Mouse (Mus musculus) CH12F3 (cell line): ENCODE measurements around the gene Rnf213.

ENCODE experiments used
- in situ Hi-C: fragments of 300-500 bp; cut with MboI; formaldehyde crosslinking; loops from 2 replicates; pipeline ENCODE4 v1.14.3; 2020; ENCODE audit warnings: low sequenced_read_pairs

The Rnf213 gene

GRCm38 (mm10) chr11:119389851-119390270, 3.0 kb upstream of the Rnf213 start:
- in situ Hi-C loops, result no loop called here

GRCm38 (mm10) chr11:119390271-119391231, 2.3 kb upstream of the Rnf213 start:
- in situ Hi-C loops, result no loop called here

GRCm38 (mm10) chr11:119391386-119392000, 1.4 kb upstream of the Rnf213 start:
- in situ Hi-C loops, result no loop called here

GRCm38 (mm10) chr11:119392001-119392614, 792 bp upstream of the Rnf213 start:
- in situ Hi-C loops, result no loop called here

GRCm38 (mm10) chr11:119393483-119393804, 544 bp downstream of the Rnf213 start:
- in situ Hi-C loops, result no loop called here

- in situ Hi-C loops, result no loop called here
These were observed 1.3 kb downstream of the Rnf213 start for GRCm38 (mm10) chr11:119394210-119394609.

DNA sequence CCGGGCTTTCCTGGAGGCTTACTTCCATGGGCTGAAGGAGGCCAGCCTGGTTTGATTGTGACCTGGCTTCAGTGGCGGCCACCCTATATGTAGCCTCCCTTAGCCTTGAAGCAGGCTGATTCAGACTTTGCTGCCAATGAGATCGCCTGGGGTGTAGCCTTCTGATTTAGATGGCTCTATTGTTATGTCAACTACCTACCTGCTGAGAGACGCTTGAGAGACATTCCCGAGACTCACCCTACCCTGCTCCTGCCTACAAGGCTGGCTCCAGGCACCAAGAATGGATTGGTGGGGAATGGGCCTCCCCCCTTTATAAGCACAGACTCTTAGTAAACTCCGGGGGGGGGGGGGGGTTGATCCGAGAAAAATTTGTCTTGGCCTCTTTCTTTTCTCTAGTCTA, 2.5 kb downstream of the Rnf213 start:
- in situ Hi-C loops, result no loop called here

DNA sequence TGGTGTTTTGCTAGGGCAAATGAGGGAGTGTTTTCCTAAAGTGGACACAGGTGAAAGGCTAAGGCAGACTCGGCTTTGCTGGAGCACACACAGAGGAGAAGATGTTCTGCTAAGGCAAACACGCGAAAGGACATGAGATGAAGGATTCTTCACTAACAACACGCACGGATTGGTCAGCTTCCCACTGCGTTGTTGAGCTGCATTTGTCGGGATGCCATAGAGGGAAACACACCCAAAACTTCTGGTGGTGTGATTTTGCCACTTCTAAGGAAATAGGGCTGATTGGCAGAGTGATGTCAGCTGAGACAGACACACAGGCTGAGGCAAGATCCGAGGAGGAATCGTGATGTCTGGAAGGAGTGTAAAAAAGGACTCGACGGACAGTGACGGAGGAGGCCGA, 3.0 kb downstream of the Rnf213 start:
- in situ Hi-C loops, result no loop called here

DNA sequence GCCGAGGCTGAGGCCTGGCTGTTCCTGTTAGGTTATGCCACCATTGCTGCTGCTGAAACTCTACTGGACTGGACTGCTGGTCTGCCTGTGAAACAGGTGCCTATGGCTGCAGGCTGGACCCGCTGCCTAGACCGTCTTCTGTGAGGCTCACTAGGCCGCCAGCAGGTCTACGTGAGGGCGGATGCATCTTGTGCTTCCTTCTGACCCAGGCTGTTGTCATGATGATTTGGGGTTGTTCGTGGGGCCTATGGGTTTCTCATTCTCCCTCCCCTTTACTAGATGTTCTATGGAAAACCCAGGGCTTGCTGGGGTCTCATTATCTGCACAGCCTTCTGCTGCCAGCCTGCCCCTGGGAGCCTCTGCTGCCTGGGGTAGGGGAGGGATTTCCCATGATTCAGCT, 3.6 kb downstream of the Rnf213 start:
- in situ Hi-C loops, result no loop called here

DNA sequence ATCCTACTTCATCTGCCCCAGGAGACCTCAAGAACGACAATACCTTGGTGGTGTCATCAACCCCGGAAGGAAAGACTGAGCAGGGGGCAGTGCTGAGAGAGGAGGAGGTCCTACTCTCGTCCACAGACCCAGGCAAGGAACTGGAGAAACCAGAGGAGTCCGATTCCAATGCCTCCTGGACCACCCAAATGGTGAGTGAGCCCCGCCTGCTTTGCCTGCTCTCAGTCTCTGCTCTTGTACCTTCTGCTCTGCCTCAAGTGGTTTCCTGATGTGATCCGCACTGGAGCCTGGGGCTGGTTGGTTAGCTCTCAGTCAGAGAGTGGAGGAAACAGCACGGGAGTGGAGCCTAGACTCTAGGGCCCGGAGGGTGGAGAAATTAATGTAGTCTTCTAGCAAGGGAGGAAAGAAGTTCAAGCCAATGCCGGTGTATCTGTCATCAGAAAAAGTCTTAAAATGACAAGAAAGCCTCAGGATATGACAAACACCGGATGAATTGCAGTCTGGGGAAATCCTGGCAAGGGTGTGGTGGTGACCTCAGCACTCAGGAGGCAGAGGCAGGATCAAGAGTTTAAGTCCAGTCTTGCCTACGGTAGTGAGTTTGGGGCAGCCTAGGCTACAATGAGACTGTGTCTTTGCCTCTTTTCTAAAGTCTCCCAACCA, 9.7 kb downstream of the Rnf213 start:
- in situ Hi-C loops, result no loop called here

- in situ Hi-C loops, result no loop called here
These were observed 11.7 kb downstream of the Rnf213 start for GRCm38 (mm10) chr11:119404627-119405026.

DNA sequence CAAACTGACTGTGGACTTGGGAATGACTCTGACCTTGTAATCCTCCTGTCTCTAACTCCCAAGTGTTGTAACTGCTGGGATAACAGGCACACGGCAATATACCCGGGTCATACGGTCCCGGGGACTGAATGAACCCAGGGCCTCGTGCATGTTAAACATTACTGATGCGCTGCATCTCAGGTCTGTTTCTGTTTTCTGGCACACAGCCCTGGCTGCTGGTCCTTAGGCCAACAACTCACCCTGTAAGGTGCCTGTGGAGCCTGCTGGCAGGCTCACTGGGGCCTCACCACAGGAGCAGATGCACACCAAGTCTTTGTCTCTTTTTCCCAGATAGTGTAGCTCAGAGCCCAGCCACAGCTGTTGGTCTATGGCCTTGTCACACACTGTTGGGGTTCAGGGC, 14.5 kb downstream of the Rnf213 start:
- in situ Hi-C loops, result no loop called here

DNA sequence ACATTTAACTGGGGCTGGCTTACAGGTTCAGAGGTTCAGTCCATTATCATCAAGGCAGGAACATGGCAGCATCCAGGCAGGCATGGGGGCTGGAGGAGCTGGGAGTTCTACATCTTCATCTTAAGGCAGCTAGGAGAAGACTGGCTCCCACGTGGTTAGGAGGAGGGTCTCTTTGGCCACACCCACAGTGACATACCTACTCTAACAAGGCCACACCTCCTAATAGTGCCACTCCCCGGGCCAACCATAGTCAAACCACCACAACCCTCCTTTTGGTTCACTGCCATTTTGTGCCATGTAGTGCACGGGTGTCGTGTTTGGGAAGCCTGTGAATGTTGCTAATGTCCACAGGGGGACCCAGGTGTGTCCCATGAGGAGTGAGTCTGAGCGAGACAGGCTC, 15.1 kb downstream of the Rnf213 start:
- in situ Hi-C loops, result no loop called here

- in situ Hi-C loops, result no loop called here
These were observed 26.6 kb downstream of the Rnf213 start for GRCm38 (mm10) chr11:119419327-119420118.

GRCm38 (mm10) chr11:119420426-119420825, 27.5 kb downstream of the Rnf213 start:
- in situ Hi-C loops, result no loop called here

- in situ Hi-C loops, result no loop called here
These were observed 34.5 kb downstream of the Rnf213 start for GRCm38 (mm10) chr11:119427431-119427830.

- in situ Hi-C loops, result no loop called here
These were observed 35.1 kb downstream of the Rnf213 start for GRCm38 (mm10) chr11:119427986-119428385.

DNA sequence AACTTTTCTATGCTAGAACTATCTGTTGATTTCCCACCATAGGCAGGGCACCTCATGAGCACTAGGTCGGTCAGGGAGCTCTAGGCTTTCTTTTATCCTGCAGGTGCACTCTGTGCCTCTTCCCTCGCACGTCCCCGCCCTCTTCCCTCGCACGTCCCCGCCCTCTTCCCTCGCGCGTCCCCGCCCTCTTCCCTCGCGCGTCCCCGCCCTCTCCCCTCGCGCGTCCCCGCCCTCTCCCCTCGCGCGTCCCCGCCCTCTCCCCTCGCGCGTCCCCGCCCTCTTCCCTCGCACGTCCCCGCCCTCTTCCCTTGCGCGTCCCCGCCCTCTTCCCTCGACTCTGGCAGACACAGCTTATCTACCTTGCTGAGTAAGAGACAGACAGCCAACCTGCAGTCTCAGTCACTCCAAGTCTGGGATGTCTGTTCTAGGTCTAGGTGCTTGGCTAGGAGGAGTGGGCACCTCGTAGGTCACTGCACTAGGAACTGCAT, 35.8 kb downstream of the Rnf213 start:
- in situ Hi-C loops, result no loop called here

DNA sequence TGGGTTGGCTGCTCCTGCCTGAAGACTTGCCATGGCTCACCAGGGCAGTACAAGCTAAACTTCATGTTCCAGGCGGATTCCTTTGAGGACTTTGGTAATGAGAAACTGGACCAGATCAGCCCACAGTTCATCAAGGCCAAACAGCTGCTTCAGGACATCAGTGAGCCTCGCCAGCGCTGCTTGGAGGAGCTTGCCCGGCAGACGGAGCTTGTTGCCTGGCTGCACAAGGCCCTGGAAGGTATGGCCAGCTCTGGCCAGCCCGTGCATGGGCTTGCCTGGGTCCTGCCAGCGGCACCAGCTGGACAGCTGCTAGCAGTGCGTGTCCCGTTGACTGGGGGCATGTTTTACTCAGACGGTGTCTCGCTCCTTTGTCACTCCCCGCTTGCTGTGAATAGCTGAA, 38.6 kb downstream of the Rnf213 start:
- in situ Hi-C loops, result no loop called here

GRCm38 (mm10) chr11:119432706-119433105, 39.8 kb downstream of the Rnf213 start:
- in situ Hi-C loops, result no loop called here
